Mouse (Mus musculus) cerebellum, postnatal 14 days (tissue): ENCODE data around the gene Ppm1m.
"Not testable (repeated sequence)": the region's sequence is repeated elsewhere in the genome, so short reads cannot be mapped to it uniquely, and the experiment has no call there.

Experiments used
- DNase-seq, 2 experiments: peaks; one replicate each; pipeline ENCODE4 v3.0.0; 2021; ENCODE audit warnings: mixed read lengths in 2 of 2

Gene Ppm1m

GRCm38 (mm10) chr9:106191355-106191754 is 8.2 kb downstream of the Ppm1m start:
- no peak for DNase-seq

DNA sequence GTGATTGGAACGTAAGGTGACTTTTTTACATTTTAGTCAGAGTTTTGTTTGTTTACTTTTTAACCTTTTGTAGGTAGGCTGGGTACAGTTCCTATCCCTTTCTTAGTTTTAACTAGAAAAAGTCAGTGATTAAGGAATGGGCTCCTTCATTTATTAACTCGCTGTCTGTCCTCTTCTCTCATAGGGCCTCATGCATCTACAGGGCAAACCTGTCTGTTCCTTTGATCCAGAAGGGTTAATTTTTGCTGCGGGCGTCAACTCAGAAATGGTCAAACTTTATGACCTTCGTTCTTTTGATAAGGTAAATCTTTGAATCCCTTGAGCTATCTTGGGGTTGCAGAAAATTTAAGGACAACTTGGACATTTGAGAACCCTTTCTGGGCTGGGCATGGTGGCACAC is 15.6 kb downstream of the Ppm1m start:
- DNase-seq: no peak

DNA sequence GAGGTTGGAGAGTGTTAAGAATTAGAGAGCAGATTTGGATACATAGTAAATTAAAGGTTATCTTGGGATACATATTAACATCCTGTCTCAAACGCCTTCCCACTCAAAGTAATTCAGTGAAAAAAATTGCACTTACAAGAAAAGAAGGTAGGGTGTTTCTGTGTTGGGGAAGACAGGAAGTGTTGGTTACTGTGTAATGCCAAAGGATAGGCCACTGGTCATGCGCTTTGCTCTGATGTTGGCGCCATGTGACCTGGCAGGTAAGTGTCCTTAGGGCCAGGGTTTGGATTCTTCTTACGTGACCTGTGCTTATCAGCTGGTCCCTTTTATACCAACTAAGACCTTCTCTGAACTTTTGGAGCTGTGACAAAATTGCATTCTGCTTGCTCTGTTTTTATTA is 17.4 kb downstream of the Ppm1m start:
- DNase-seq: no peak

- DNase-seq: no peak
Observed at GRCm38 (mm10) chr9:106179964-106180363, 19.6 kb downstream of the Ppm1m start.

DNA sequence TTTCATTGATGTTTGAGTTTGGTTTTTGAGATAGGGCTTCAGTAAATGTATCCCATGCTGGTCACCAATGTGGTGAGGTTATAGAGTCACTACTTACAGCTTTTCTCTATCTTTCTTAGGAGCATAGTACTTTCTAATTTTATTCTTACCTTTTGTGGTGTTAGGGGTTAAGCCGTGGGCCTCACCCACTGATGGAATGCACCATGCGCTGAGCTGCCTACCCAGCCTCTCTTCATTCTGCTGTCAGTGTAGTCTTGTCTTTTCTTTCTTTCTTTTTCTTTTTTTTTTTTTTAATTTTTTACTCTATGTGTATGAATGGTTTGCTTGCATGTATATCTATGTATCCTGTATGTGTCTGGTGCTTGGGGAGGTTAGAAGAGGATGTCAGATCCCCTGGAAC is 20.1 kb downstream of the Ppm1m start:
- no peak for DNase-seq

DNA sequence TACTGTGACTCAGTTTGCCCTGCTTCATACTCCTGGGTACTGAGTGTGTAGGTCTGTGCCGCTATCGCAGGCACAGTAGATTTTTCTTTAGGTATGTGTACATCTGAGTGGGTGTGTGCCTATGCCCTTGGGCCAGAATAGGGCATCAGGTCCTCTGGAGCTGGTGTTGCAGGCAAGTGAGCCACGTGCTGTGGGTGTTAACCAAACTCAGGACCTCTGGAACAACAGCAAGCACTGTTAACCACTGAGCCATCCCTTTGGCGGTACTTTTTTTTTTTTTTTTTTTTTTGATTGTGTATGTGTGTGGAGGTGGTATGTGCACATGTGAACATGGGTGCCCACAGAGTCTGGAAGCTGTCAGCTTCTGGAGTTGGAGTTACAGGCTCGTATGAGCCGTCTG is 21.7 kb downstream of the Ppm1m start:
- no peak for DNase-seq

GRCm38 (mm10) chr9:106176769-106177168 is 22.8 kb downstream of the Ppm1m start:
- no peak for DNase-seq

DNA sequence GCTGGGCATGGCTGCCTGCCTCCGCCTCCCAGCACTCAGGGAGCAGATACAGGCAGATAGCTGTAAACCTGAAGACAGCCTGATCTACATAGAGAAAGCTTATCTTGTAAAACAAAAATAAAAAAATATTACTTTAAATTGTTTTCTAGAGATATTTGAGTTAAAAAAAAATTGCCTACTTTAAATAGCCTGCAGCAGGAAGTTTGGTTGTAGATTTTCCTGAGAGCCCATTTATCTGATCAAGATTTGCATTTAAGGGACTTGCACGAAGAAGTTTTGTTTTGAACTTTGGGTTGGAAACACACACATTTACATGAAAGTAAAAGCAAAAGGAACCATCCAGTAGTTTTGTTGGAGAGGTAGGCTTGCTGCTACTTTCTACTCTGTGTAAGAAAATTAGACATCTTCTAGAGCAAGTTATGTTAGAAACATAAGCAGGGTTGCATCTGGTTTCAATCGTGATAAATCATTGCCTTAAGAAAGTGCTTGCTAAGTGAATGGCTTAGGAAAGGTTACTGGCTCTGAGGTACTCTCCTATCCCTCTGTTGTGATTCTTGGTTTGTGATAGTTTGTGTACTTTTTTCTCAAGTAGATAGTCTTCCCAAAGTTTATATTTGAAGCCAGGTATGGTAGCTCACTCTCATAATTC is 23.9 kb downstream of the Ppm1m start:
- DNase-seq: no peak

- DNase-seq: no peak
Observed at GRCm38 (mm10) chr9:106173363-106173762, 26.2 kb downstream of the Ppm1m start.

DNA sequence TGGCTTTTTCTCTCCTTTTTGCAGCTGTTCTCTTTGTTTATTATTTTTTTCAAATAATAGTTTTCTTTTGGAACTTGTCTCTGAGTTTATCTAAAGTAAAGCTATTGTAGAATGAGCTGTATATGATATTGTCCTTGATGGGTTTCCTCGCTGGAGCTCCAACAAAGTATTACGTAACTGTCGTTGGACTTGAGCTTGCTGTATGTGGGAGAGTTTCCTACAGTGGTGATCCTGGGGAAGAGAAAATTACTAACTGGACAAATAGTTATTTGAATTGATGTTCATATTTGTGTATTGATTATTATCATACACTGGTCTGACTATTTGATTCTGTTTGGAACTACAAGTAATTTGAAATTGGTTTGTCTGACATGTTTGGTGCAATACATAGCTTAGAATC is 27.0 kb downstream of the Ppm1m start:
- no peak for DNase-seq

DNA sequence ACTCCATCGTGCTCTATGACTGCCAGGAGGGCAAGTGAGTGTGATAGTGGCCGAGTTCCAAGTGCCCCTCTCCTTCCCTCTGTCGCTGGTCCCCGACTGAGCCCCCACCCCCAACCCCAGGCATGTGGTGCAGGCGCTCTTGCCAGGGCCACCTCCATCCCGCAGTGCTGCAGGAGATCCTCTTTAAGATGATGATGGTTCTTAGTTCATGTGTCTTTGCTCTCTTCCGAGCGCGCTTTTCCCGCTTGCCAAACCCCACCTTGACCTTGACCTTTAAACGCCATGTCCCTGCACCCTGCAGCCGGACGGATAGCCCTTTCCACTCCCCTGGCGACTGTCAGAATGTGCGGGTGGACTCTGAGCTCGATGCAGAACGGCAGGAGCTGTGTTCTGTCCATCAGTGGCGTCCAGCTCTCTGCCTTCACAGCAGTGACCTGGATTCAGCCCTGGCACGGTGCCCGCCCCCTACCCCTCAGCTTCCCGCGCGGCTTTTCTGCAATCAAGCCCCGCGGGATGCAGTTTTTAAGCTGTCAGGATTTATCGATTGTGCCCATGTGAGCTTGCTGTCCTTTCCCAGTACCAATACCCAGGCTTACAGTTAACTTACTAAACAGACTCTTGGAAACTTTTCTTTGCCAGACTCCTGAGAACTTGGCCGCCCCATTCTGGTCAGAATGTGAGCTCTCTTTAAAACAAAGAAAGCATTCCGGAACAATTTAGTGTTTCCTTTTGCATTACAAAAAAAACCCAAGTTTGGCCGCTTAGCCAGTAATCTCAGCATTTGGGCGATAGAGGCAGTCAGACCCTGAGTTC is 28.0 kb downstream of the Ppm1m start:
- peak; percentile 90 to 93 for DNase-seq

- peak; percentile 92 to 94 for DNase-seq
Observed at GRCm38 (mm10) chr9:106170556-106171345, 28.8 kb downstream of the Ppm1m start, which contains the start of gene Wdr82. Wdr82 (plus strand) TSS chr9:106170928.

- DNase-seq: no peak
Observed at GRCm38 (mm10) chr9:106169917-106170316, 29.6 kb downstream of the Ppm1m start.

DNA sequence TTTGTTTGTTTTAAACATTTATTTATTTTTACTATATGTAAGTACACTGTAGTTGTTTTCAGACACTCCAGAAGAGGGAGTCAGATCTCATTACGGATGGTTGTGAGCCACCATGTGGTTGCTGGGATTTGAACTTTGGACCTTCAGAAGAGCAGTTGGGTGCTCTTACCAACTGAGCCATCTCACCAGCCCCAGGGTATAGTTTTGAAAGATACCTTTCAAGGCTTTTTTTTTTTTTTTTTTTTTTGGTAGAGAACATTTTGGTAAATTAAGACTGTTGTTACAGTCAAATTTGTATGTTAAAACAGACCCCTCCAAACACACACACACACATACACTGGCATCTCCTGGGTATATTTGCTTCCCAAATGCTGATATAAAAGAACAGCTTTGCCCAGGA is 30.5 kb downstream of the Ppm1m start:
- DNase-seq: not testable (repeated sequence)

DNA sequence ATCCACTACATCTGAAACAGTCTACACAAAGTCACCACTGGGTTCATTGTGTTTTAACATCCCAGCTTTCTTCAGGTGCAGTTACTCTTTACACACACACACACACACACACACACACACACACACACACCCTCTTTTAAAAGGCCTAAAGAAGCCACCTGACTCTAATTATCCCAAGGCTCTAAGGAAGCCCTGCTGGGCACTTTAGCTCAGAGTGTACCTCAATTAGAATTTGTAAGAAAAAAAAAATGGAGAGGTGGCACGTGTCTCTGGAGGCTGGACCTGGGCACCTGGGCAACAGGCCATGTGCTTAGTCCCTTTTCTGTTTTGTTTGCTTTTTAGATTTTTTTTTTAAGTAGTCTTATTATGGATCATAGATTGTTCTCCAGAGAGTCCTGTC is 31.8 kb downstream of the Ppm1m start:
- DNase-seq: no peak

DNA sequence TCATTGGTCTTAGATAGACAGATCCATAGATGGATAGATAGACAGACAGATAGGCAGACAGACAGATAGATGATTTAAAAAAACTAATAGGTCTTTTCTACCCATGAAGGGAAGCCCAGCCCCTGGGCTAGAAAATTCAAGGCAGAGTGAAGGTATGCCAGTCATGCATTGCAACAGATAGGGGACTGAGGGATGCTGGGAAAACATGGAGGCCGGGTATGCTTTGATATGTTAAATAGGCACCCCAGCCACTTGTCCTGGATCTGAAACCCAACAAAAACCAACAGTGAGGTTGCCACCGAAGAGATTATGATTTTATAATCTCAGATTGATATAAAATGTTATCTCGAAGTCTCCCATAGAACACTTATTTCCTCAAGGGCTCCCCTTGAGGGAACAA is 32.3 kb downstream of the Ppm1m start:
- no peak for DNase-seq

- DNase-seq: no peak
Observed at GRCm38 (mm10) chr9:106166709-106167108, 32.8 kb downstream of the Ppm1m start.

DNA sequence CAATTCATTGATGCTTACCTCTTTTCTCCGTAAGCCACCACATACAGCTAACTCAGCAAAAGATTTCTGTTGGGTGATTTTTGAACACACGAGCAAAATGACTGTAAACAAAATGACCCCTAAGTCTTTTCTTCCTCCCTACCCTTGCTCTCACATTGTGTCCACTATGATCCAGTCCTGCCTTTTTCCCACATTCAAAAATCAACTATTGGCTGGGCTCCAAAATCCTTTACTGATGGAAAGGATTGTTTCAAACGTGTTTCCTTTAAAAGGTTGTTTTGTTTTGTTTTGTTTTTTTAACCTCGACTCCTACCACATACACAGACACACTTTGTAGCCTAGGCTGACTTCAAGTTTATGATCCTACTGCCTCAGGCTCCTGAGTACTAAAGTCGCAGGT is 39.1 kb downstream of the Ppm1m start:
- DNase-seq: peak in 1 of 2 experiments; percentile 24

DNA sequence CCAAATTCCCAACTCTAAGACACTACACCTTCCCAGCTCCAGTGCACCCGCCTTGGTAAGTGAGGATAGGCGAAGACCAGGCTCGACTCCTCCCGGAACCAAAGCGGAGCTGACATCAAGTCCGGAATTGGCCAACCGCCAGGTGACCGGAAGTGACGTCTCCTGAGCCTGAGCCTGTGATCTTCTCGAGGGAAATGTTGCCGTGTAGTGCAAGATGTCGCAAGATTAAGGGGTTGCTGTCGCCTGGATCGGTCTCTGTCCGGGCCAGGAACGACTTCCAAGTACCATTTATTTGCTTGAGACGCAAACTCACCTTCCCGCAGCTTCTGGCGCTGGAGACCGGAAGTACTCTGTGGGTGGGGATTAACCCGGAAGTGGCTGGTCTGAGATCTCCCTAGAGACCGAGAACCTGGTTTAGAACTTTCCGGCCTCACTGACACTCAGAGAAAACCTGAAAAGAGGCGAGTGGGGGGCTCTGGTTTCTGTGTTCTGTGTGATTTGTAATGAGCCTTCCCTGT is 39.7 kb downstream of the Ppm1m start:
- DNase-seq: peak; percentile 99 to 100

GRCm38 (mm10) chr9:106159237-106159636 is 40.3 kb downstream of the Ppm1m start:
- peak in 1 of 2 experiments; percentile 20 for DNase-seq

DNA sequence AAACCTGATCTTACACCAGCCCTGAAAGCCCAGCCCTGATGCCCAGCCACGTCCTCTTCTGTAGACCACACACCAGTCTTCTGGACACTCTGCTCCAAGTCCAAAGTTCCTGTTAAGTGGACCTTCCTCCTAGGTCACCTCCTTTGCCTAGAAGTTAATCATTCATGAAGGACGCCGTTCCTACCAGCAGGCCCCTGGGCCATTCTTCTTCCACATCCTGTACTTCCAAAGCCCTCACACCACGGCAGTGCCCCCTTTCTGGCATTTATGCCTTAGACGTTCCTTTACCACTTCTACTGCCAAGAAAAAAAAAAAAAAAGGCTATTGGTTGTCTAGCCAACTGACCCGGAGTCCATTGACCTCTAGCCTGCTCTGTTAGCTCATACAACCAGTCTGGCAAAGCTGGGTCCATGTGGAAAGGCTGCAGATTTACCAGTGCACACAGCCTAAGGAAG is 41.5 kb downstream of the Ppm1m start, which contains the start of gene Glyctk:
Gene Glyctk, minus strand, starts transcription at position 102 of the 455 bp plus-strand sequence.
- no peak for DNase-seq

DNA sequence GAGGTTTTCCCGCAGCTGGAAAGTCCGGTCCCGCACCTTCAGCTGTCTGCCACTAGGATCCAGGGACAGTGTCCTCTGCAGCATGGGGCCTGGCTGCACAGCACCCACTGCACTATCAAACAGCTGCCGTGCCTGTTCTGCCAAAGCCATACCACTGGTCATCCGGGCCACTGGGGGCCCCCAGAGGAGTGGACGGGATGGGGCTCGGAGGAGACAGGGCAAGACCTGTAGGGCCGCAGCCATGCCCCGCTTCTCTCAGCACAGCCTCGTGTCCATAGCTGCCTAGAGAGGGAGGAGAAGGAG is 42.0 kb downstream of the Ppm1m start:
- DNase-seq: no peak

- peak in 1 of 2 experiments; percentile 28 for DNase-seq
Observed at GRCm38 (mm10) chr9:106156921-106157622, 42.5 kb downstream of the Ppm1m start.
